Mouse (Mus musculus): ENCODE results near the gene Dusp6. TPM values are rescaled to one million over a fixed set of nuclear protein-coding genes. Genes with fewer than 3 reads are reported as not detected.

The Dusp6 gene
- polyA plus RNA-seq, 1 experiment = 40.3 TPM

- H3K4me3 ChIP-seq (ENCODE audit: insufficient read depth, poor library complexity, severe bottlenecking) = no peak overlapping the region
- no peak for TF ChIP-seq USF1 (IDR thresholded peaks at IDR 0.05; ENCODE audit: low read depth)
- TF ChIP-seq FOSL1 (IDR thresholded peaks at IDR 0.05; ENCODE audit: insufficient read depth, low read length, poor library complexity, severe bottlenecking) = peak; percentile 64
- peak; percentile 19 for TF ChIP-seq MAX (IDR thresholded peaks at IDR 0.05)
- TF ChIP-seq MYOD1 (IDR thresholded peaks at IDR 0.05; ENCODE audit: control insufficient read depth, insufficient read length, low read depth) = no peak
- TF ChIP-seq MYOG (IDR thresholded peaks at IDR 0.05; ENCODE audit: control insufficient read depth, extremely low read depth, insufficient read length) = no peak
- peak; percentile 67 for TF ChIP-seq CEBPB (IDR thresholded peaks at IDR 0.05; ENCODE audit: low read depth)
- no peak for TF ChIP-seq CTCF (IDR thresholded peaks at IDR 0.05; ENCODE audit: control insufficient read depth, insufficient read depth, insufficient read length)
- H3ac ChIP-seq (ENCODE audit: control insufficient read depth, insufficient read length, low read depth) = no peak overlapping the region
Observed at GRCm38 (mm10) chr10:99297721-99298120, 34.7 kb downstream of the Dusp6 start.

GRCm38 (mm10) chr10:99298328-99299295 lies 35.6 kb downstream of the Dusp6 start:
- TF ChIP-seq FOSL1 (IDR thresholded peaks at IDR 0.05; ENCODE audit: insufficient read depth, low read length, poor library complexity, severe bottlenecking) (no peak), CTCF (IDR thresholded peaks at IDR 0.05; ENCODE audit: control insufficient read depth, insufficient read depth, insufficient read length) (no peak), CEBPB (IDR thresholded peaks at IDR 0.05; ENCODE audit: low read depth) (no peak), MAX (IDR thresholded peaks at IDR 0.05) (peak; percentile 35), USF1 (IDR thresholded peaks at IDR 0.05; ENCODE audit: low read depth) (no peak), MYOG (IDR thresholded peaks at IDR 0.05; ENCODE audit: control insufficient read depth, extremely low read depth, insufficient read length) (no peak), MYOD1 (IDR thresholded peaks at IDR 0.05; ENCODE audit: control insufficient read depth, insufficient read length, low read depth) (no peak)
- no peak overlapping the region for H3ac ChIP-seq (ENCODE audit: control insufficient read depth, insufficient read length, low read depth)
- no peaks in the 10 kb centered on the region for H3K79me2 ChIP-seq (ENCODE audit: control insufficient read depth, insufficient read depth)
- H3K27me3 ChIP-seq (ENCODE audit: control insufficient read depth, insufficient read depth, insufficient read length) = no peaks in the 10 kb centered on the region
- no peaks in the 10 kb centered on the region for H3K36me3 ChIP-seq (ENCODE audit: control insufficient read depth, insufficient read depth)
- no peaks in the 10 kb centered on the region for H3K79me3 ChIP-seq (ENCODE audit: low read depth)
- no peak overlapping the region for H3K4me3 ChIP-seq (ENCODE audit: insufficient read depth, poor library complexity, severe bottlenecking)

More at GRCm38 (mm10) chr10:99297721-99298120, 34.7 kb downstream of the Dusp6 start:
- Histone ChIP-seq H3K36me3 (ENCODE audit: control insufficient read depth, insufficient read depth) (no peaks in the 10 kb centered on the region), H3K27me3 (ENCODE audit: control insufficient read depth, insufficient read depth, insufficient read length) (no peaks in the 10 kb centered on the region), H3K79me3 (ENCODE audit: low read depth) (no peaks in the 10 kb centered on the region), H3K79me2 (ENCODE audit: control insufficient read depth, insufficient read depth) (no peaks in the 10 kb centered on the region)

GRCm38 (mm10) chr10:99299303-99299702 lies 36.3 kb downstream of the Dusp6 start:
- no peaks in the 10 kb centered on the region for H3K79me3 ChIP-seq (ENCODE audit: low read depth)
- H3K4me3 ChIP-seq (ENCODE audit: insufficient read depth, poor library complexity, severe bottlenecking) = no peak overlapping the region
- TF ChIP-seq MYOG (IDR thresholded peaks at IDR 0.05; ENCODE audit: control insufficient read depth, extremely low read depth, insufficient read length) = no peak
- no peak for TF ChIP-seq USF1 (IDR thresholded peaks at IDR 0.05; ENCODE audit: low read depth)
- no peak for TF ChIP-seq FOSL1 (IDR thresholded peaks at IDR 0.05; ENCODE audit: insufficient read depth, low read length, poor library complexity, severe bottlenecking)
- TF ChIP-seq MAX (IDR thresholded peaks at IDR 0.05) = no peak
- TF ChIP-seq CTCF (IDR thresholded peaks at IDR 0.05; ENCODE audit: control insufficient read depth, insufficient read depth, insufficient read length) = no peak
- no peak for TF ChIP-seq MYOD1 (IDR thresholded peaks at IDR 0.05; ENCODE audit: control insufficient read depth, insufficient read length, low read depth)
- no peak for TF ChIP-seq CEBPB (IDR thresholded peaks at IDR 0.05; ENCODE audit: low read depth)

GRCm38 (mm10) chr10:99302051-99302450 lies 39.0 kb downstream of the Dusp6 start:
- no peak overlapping the region for H3K4me3 ChIP-seq (ENCODE audit: insufficient read depth, poor library complexity, severe bottlenecking)

More at GRCm38 (mm10) chr10:99299303-99299702, 36.3 kb downstream of the Dusp6 start:
- Histone ChIP-seq H3K27me3 (ENCODE audit: control insufficient read depth, insufficient read depth, insufficient read length) (no peaks in the 10 kb centered on the region), H3ac (ENCODE audit: control insufficient read depth, insufficient read length, low read depth) (no peak overlapping the region), H3K79me2 (ENCODE audit: control insufficient read depth, insufficient read depth) (no peaks in the 10 kb centered on the region), H3K36me3 (ENCODE audit: control insufficient read depth, insufficient read depth) (no peaks in the 10 kb centered on the region)

GRCm38 (mm10) chr10:99308837-99309236 lies 45.8 kb downstream of the Dusp6 start:
- Histone ChIP-seq H3K4me3 (ENCODE audit: insufficient read depth, poor library complexity, severe bottlenecking) (no peak overlapping the region), H3K27me3 (ENCODE audit: control insufficient read depth, insufficient read depth, insufficient read length) (no peaks in the 10 kb centered on the region), H3K79me2 (ENCODE audit: control insufficient read depth, insufficient read depth) (no peaks in the 10 kb centered on the region), H3K36me3 (ENCODE audit: control insufficient read depth, insufficient read depth) (no peaks in the 10 kb centered on the region), H3K79me3 (ENCODE audit: low read depth) (no peaks in the 10 kb centered on the region), H3ac (ENCODE audit: control insufficient read depth, insufficient read length, low read depth) (no peak overlapping the region)
- TF ChIP-seq MAX (IDR thresholded peaks at IDR 0.05) (peak; percentile 20), MYOG (IDR thresholded peaks at IDR 0.05; ENCODE audit: control insufficient read depth, extremely low read depth, insufficient read length) (no peak), FOSL1 (IDR thresholded peaks at IDR 0.05; ENCODE audit: insufficient read depth, low read length, poor library complexity, severe bottlenecking) (peak; percentile 31), MYOD1 (IDR thresholded peaks at IDR 0.05; ENCODE audit: control insufficient read depth, insufficient read length, low read depth) (peak; percentile 2), CEBPB (IDR thresholded peaks at IDR 0.05; ENCODE audit: low read depth) (peak; percentile 66)

More at GRCm38 (mm10) chr10:99302051-99302450, 39.0 kb downstream of the Dusp6 start:
- Histone ChIP-seq H3K79me3 (ENCODE audit: low read depth) (no peaks in the 10 kb centered on the region), H3K27me3 (ENCODE audit: control insufficient read depth, insufficient read depth, insufficient read length) (no peaks in the 10 kb centered on the region), H3K79me2 (ENCODE audit: control insufficient read depth, insufficient read depth) (no peaks in the 10 kb centered on the region), H3ac (ENCODE audit: control insufficient read depth, insufficient read length, low read depth) (no peak overlapping the region), H3K36me3 (ENCODE audit: control insufficient read depth, insufficient read depth) (no peaks in the 10 kb centered on the region)
- TF ChIP-seq MAX (IDR thresholded peaks at IDR 0.05) (no peak), MYOG (IDR thresholded peaks at IDR 0.05; ENCODE audit: control insufficient read depth, extremely low read depth, insufficient read length) (no peak)
